Comparison of ENCODE assay signal across 27 mouse cellular contexts in the genomic region with DNA sequence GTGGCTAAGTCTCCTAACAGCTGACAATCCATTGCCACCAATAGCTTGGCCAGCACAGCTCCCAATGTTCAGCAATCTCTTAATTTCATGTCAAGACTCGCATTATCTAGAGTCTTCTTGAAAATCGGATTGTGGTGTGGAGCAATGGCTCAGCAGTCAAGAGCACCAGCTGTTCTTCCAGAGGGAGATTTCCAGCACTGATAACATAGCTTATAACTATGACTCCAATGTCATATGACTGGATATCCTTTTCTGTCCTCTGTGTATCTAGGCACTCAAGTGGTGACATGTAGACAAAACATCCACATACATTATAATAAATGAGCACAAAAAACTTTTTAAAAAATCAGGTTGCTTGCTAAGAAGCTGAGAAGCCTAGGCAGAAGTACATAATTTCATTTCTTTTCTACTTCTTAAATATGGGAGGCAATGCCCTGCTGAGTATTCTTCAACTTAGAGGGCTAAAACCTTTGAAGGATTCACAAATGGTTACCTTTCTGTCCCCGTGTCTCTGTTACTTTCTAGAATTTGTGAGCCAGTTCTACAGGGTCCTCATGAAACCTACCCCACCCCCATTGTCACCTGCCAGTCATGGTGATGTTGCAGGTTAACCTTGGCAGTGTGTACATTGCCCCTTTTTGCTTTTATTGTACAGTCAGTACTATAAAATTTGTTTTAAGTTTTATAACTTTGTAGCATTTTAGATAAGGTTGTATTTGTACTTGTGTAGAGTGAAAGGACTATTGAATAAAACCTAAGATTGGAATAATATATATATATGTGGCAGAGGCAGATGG.
"Had no signal": no experiment of that assay in that cellular context is flagged by ENCODE, and none has a peak within 500 bp of the region (broad histone marks: within the 10 kb centered on the region; RNA-seq: fewer than 3 reads in every experiment).

No protein-coding gene starts in this region.

- H3K4me3 ChIP-seq: gastrocnemius, adult 2 months; heart, embryonic 13.5 days; heart, embryonic 15.5 days; hindbrain, embryonic 10.5 days; hindbrain, embryonic 12.5 days; kidney, embryonic 15.5 days; limb, embryonic 13.5 days; limb, embryonic 15.5 days; liver, embryonic 12.5 days had no signal

- H3K36me3 ChIP-seq: heart, embryonic 13.5 days; heart, embryonic 15.5 days; hindbrain, embryonic 10.5 days; hindbrain, embryonic 12.5 days; kidney, embryonic 15.5 days; limb, embryonic 13.5 days; limb, embryonic 15.5 days; liver, embryonic 12.5 days had no signal

- H3K4me1 ChIP-seq: heart, embryonic 15.5 days; hindbrain, embryonic 10.5 days; hindbrain, embryonic 12.5 days; kidney, embryonic 15.5 days; limb, embryonic 13.5 days; limb, embryonic 15.5 days; liver, embryonic 12.5 days had no signal

- H3K4me2 ChIP-seq: heart, embryonic 11.5 days; heart, embryonic 13.5 days; heart, embryonic 15.5 days; hindbrain, embryonic 12.5 days; hindbrain, embryonic 14.5 days; kidney, embryonic 15.5 days; limb, embryonic 13.5 days; limb, embryonic 15.5 days; liver, embryonic 12.5 days had no signal

- H3K27ac ChIP-seq: gastrocnemius, adult 2 months; heart, embryonic 13.5 days; heart, embryonic 15.5 days; hindbrain, embryonic 10.5 days; hindbrain, embryonic 12.5 days; hindbrain, embryonic 14.5 days; kidney, embryonic 15.5 days; kidney, postnatal 0 days; limb, embryonic 13.5 days; limb, embryonic 15.5 days; liver, embryonic 12.5 days had no signal

- H3K9ac ChIP-seq: heart, embryonic 13.5 days; heart, embryonic 15.5 days; hindbrain, embryonic 12.5 days; hindbrain, embryonic 14.5 days; kidney, embryonic 15.5 days; limb, embryonic 13.5 days; limb, embryonic 15.5 days; liver, embryonic 12.5 days had no signal

- DNase-seq: gastrocnemius, adult 2 months; gastrocnemius, postnatal 10 days; gastrocnemius, postnatal 25 days; heart, adult 18-20 months; heart, postnatal 14 days; heart, postnatal 4 days; kidney, adult 11 months; kidney, adult 2 months; kidney, adult 9 months; kidney, postnatal 14 days; kidney, postnatal 36 days; layer of hippocampus, adult 9-11 months; layer of hippocampus, postnatal 36 days; left cerebral cortex, postnatal 4 days had no signal

- H3K9me3 ChIP-seq: heart, embryonic 13.5 days; heart, embryonic 15.5 days; hindbrain, embryonic 10.5 days; hindbrain, embryonic 12.5 days; kidney, embryonic 15.5 days; limb, embryonic 13.5 days; limb, embryonic 15.5 days; liver, embryonic 12.5 days had no signal

- ATAC-seq: hindbrain, embryonic 16.5 days; inflammation-experienced regulatory T-cells, adult 6 months; liver, embryonic 12.5 days had no signal

- H3K27me3 ChIP-seq: heart, embryonic 13.5 days; heart, embryonic 15.5 days; hindbrain, embryonic 12.5 days; kidney, embryonic 15.5 days; limb, embryonic 13.5 days; limb, embryonic 15.5 days; liver, embryonic 12.5 days had no signal
